Mouse (Mus musculus) left cerebral cortex, adult 18-20 months (tissue): ENCODE measurements around the gene Kmt2c. TPM values are rescaled to one million over a fixed set of nuclear protein-coding genes. Genes with fewer than 3 reads are reported as not detected.
"Not testable (repeated sequence)": the region's sequence is repeated elsewhere in the genome, so short reads cannot be mapped to it uniquely, and the experiment has no call there.

Source experiments
- DNase-seq, 2 experiments: peaks; one replicate each; pipeline ENCODE4 v3.0.0; 2021 to 2022; ENCODE audit warnings: low spot score in 2 of 2, mixed read lengths in 1 of 2
- total RNA-seq, 2 experiments: library from RNA; stranded (reverse); gene quantifications; 2 replicates each; pipeline ENCODE4 v1.2.3; 2021

Gene Kmt2c
- total RNA-seq, 2 experiments from 2014 or later: 63.3 to 63.7 TPM

DNA sequence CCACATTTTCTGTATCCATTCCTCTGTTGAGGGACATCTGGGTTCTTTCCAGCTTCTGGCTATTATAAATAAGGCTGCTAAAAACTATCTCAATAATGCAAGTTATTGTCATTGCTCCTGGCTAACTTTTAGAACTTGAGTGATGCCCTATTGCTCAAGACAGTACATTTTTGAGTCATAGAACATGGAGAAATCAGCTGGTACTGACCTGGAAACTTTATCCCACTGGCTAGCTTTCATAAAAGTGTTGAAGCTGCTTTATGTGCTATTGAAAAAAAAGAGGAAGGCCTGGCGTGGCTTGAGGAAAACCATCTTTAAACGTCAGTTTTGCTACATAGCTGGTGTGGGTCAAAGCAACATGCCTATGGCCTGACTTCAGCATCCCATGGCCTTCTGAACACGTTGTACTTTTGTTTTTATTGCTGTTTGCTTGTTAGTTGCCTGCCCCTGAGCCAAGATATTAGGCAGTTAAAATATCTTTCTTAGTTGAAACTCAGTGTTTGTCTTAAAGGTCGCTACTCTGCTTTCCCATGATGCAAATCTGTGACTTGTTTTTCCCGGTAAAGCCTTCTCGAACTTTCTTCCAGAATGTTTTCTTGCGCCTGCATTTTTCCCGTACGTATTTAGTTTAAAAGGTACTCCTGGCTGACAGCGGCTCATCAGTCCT, 252.6 kb downstream of the Kmt2c start:
- no peak for DNase-seq

DNA sequence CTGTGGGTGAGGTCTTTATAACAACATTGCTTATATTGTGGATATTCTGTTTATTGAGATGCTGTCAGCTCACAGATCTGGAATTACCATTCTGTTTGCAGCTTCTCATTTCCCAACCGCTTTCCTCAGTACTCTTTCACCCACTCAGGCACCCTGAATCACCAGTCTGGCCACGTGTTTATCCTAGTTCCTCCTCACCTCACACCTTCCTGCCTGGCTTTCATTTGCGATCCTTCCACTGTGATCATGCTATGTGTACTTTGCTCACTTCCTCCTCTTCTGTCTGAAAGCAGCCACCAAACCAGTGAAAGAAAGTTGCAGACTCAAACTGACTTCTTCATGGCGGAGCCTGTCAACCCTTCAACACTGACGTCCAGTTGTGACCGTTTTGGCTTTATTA, 255.5 kb downstream of the Kmt2c start:
- peak; percentile 19 to 34 for DNase-seq

- DNase-seq: not testable (repeated sequence)
Observed at GRCm38 (mm10) chr5:25224377-25224776, 274.2 kb downstream of the Kmt2c start.

- DNase-seq: peak; percentile 91 to 93
Observed at GRCm38 (mm10) chr5:25222752-25223702, 275.6 kb downstream of the Kmt2c start, which contains the start of gene E130116L18Rik. Gene E130116L18Rik (minus strand): TSS chr5:25223153.

Other genes starting within 250 kb of the Kmt2c start
- under 1 TPM; 0.30 to 0.40 TPM for gene Cct8l1, start 17.3 kb upstream of the Kmt2c start, total RNA-seq
- 1 to 10 TPM; 6.0 to 6.9 TPM for gene Xrcc2, start 207.0 kb upstream of the Kmt2c start, total RNA-seq